Mouse (Mus musculus) spleen, adult 2 months (tissue): ENCODE measurements around the gene Ccnd1. TPM values are rescaled to one million over a fixed set of nuclear protein-coding genes. Genes with fewer than 3 reads are reported as not detected.

Experiments used
- DNase-seq, 2 experiments: peaks; one replicate each; pipeline versions ENCODE4 v3.0.0 to v3.0.0-alpha.2; 2012 to 2021; ENCODE audit warnings: low spot score in 2 of 2, low read depth in 1 of 2
- H3K27ac ChIP-seq: fragments of 200-500 bp; 2 replicates; pipeline ENCODE4 v1.5.1; 2012; ENCODE audit warnings: low read length, inconsistent platforms; ENCODE audit not compliant: insufficient read depth
- H3K27me3 ChIP-seq: fragments of 200-500 bp; 2 replicates; pipeline ENCODE4 v1.6.1; 2012; ENCODE audit warnings: mild to moderate bottlenecking, moderate library complexity, low read length, inconsistent platforms; ENCODE audit not compliant: control insufficient read depth, insufficient read depth
- H3K36me3 ChIP-seq: fragments of 200-500 bp; 2 replicates; pipeline ENCODE4 v1.6.1; 2012; ENCODE audit warnings: mild to moderate bottlenecking, low read length, inconsistent platforms; ENCODE audit not compliant: control insufficient read depth, insufficient read depth
- H3K4me1 ChIP-seq: fragments of 200-500 bp; 2 replicates; pipeline ENCODE4 v1.6.1; 2011; ENCODE audit warnings: inconsistent platforms; ENCODE audit not compliant: control insufficient read depth, insufficient read depth, insufficient read length
- H3K4me3 ChIP-seq: fragments of 200-500 bp; 2 replicates; pipeline ENCODE4 v1.5.1; 2011; ENCODE audit warnings: mild to moderate bottlenecking, inconsistent platforms; ENCODE audit not compliant: insufficient read depth, insufficient read length; ENCODE audit errors: extremely low read depth
- CTCF ChIP-seq: fragments of 200-500 bp; IDR thresholded peaks from 2 replicates; pipeline ENCODE4 v1.5.1; 2011; ENCODE audit warnings: mild to moderate bottlenecking, inconsistent platforms; ENCODE audit not compliant: insufficient read depth, insufficient read length, insufficient replicate concordance; ENCODE audit errors: extremely low read depth
- POLR2A ChIP-seq: fragments of 200-500 bp; IDR thresholded peaks from 2 replicates; pipeline ENCODE4 v1.6.1; 2011; ENCODE audit warnings: low read depth, low read length, inconsistent platforms
- WGBS: fragments of 180-500 bp; shearing (Covaris S2); methylation state at CpG from one replicate; pipeline ENCODE4 v1.1.7; 2018; 5-methylcytosine and 5-hydroxymethylcytosine counted together
- polyA plus RNA-seq: library from polyadenylated mRNA; depleted of rRNA; stranded (reverse); fragments of >200 nt; gene quantifications from 2 replicates; pipeline ENCODE4 v1.2.3, GENCODE M21; 2012

The Ccnd1 gene
- polyA plus RNA-seq, 1 experiment = 34.9 TPM

DNA sequence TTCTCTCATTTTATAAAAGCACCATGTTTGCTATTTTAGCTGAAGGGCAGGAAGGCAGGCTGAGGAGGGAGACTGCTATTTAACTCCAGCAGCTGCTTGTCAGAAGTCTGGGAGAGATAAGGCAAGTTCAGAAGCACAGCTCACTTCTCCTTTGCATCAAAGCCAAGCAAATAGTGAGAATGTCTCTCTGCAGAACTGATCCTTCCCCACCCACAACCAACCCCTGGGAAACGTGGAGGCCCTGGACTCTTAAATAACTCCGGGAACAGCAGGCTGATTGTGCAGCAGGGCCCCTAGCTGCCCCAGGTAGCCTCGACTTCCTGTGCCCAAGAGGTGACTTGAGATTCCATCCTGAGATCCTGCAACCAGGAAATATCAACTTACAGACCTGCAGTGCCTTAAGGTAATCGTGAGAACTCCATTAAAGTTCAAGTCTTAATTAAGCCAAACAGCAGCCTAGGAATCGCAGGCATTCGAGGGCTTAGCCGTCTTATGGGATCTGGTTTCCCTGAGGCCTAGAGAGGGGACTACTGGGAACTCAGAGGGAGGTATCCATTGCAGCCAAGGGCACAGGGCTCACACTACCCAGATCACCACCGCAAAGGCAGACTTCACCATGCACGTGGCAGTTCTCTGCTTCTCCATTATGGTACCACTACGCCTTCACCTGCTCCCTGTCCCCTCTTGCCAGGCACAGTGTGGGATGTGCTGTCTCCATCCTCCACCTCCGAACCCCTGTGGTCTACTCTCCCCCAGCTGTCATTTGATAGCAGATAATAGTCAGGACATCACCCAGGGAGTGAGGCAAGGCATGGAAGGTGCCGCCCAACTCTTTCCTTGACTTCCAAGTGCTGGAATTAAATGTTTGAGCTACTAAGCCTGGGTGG is 19.0 kb upstream of the Ccnd1 start:
- WGBS = 73% methylated on average over 12 of the region's 12 CpGs
- no peak for DNase-seq
- TF ChIP-seq POLR2A = no peak
- no peak for TF ChIP-seq CTCF
- Histone ChIP-seq H3K36me3 (no peaks in the 10 kb centered on the region), H3K27me3 (no peaks in the 10 kb centered on the region), H3K27ac (no peak overlapping the region), H3K4me1 (no peaks in the 10 kb centered on the region), H3K4me3 (no peak overlapping the region)

DNA sequence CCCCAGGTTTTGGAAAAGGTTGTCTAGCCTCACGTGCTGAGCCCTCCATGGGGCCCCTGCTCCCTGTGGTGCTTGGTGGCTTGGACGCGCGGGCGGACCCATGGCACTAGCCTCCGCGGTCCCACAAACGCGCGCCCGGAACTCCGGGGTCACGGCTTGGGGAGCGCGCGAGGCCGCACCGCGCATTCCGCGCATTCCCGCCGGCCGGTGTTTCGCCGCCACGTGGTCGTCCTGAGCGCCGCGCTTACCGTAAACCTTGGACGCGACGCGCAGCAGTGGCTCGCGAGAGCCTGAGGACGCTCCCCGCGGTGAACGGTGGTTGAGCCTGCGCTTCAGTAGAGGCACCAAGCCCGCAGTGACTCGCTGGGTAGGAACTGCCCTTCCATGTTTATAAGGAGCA is 3.5 kb upstream of the Ccnd1 start:
- no peak for TF ChIP-seq CTCF
- TF ChIP-seq POLR2A = no peak
- H3K36me3 ChIP-seq = no peaks in the 10 kb centered on the region
- 1% methylated on average over 45 of the region's 45 CpGs for WGBS
- H3K4me3 ChIP-seq = peak overlapping the region; percentile 38; the same call in 1 of the 2 replicates
- DNase-seq = peak in 1 of 2 experiments; percentile 39
- no peak overlapping the region for H3K27ac ChIP-seq
- peaks cover 16% of the 10 kb centered on the region for H3K4me1 ChIP-seq
- peaks cover 13% of the 10 kb centered on the region for H3K27me3 ChIP-seq

DNA sequence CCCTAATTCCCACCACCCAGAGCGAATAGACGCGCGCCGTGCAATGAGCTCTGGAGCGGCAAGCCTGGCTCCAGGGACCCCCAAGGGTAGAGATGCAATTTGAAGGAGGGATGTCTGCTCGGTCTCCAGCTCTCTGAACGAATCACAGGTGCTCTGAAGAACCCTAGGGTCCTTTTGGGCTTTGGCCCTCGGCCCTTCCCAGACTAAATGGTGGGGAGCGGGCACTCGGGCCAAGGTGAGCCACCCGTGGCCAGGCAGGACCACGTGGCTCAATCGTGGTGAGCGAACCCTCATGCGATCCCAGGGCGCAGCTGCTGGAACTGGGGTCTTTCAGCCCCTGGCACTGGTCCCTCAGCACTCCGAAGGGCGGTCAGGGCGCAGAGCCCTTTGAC is 3.0 kb upstream of the Ccnd1 start:
- H3K27me3 ChIP-seq = peaks cover 17% of the 10 kb centered on the region
- TF ChIP-seq POLR2A (no peak), CTCF (no peak)
- peaks cover 16% of the 10 kb centered on the region for H3K4me1 ChIP-seq
- H3K4me3 ChIP-seq = peak overlapping the region; percentile 38; the same call in 1 of the 2 replicates
- no peak for DNase-seq
- whole genome bisulfite sequencing = 7% methylated on average over 20 of the region's 20 CpGs
- no peaks in the 10 kb centered on the region for H3K36me3 ChIP-seq
- no peak overlapping the region for H3K27ac ChIP-seq

DNA sequence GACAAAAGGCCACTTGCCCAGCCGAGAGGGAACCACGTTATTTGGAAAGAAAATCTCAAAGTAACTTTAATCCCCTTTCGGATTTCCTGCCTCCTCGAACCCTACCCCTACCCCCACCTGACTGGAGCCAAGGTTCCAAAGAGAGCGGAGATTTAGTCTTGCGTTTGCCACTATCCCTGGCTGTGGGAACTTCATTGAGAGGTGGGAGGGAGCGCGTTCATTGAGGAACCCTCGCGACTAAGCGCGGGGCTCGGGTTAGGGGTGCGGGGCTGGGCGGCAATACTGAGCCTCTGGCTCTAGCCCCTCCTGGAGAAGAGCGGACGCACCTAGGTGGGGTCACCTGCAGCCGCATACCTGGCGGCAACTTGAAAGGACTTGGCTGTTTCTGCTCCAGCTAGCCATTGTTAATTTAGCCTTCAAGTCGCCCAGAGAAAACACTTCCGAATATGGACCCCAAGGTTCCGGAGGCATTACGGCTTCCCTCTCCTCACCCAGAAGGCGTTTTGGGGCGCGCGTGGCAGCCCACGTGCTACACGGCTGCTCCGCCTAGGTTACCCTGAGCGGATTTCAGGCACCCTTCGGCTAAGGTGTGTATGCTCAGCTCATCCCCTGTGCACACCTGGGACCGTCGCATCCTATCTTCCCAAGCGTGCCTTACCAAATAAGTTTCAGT is 2.5 kb upstream of the Ccnd1 start:
- Histone ChIP-seq H3K4me1 (peaks cover 16% of the 10 kb centered on the region), H3K4me3 (peak overlapping the region; percentile 27; the same call in 1 of the 2 replicates), H3K27ac (0 out of 2 replicates have a peak overlapping the region, but pooled peaks have one; percentile 6), H3K36me3 (no peaks in the 10 kb centered on the region), H3K27me3 (peaks cover 17% of the 10 kb centered on the region)
- no peak for DNase-seq
- WGBS = 1% methylated on average over 35 of the region's 35 CpGs
- no peak for TF ChIP-seq CTCF
- TF ChIP-seq POLR2A = no peak

DNA sequence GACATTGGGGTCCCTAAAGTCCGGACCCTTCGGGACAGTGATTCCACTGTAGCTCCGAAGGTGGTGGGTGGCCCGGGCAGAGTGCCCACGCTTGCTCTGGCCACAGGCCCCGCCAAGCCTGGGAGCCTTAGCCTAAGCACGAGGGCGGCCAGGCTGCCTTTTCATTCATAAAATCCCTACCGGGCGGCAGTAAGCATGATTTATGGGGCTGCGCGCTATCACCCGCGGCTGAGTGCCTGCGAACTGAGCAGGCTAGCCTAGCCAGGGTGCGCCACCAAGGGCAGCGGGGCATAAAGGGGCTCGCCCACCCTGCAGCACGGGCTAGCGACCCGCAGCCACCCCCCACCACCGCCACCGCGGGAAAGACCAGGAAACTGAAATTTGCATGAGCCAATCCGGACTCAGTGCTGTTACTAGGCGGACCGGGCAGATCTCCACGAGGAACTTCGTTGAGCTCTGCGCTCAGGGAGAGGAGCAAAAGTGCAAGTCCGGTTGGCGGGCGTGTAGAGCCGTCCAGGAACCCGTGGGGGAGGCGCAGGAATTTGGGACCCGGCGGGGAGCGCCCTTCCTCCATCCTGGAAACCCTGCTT is 1.6 kb upstream of the Ccnd1 start:
- under 1% methylated on average over 39 of the region's 39 CpGs for WGBS
- no peaks in the 10 kb centered on the region for H3K36me3 ChIP-seq
- TF ChIP-seq CTCF (no peak), POLR2A (no peak)
- peaks cover 16% of the 10 kb centered on the region for H3K4me1 ChIP-seq
- peak overlapping the region; percentile 61; the same call in 1 of the 2 replicates for H3K4me3 ChIP-seq
- peaks cover 17% of the 10 kb centered on the region for H3K27me3 ChIP-seq
- H3K27ac ChIP-seq = peak overlapping the region; percentile 61
- peak in 1 of 2 experiments; percentile 40 for DNase-seq

DNA sequence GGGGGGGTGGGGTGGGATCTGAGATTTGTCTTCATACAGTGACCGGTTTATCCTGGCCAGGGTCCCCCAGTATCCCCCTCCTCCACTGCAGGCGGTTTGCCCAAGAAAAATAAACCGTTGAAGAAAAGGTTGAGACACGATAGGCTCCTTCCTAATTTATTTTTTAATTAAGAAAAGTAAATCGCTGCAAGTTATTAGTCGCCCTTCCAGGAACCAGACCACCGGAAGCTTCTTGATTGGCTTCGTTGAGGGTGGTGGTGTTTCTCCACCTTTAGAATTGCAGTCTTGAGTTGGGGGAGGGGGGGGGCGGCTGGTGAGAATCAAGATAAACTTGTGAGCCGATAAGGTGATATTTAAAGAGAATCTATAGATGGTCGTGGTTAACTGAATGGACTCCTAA is 860 bp upstream of the Ccnd1 start:
- Histone ChIP-seq H3K4me1 (peaks cover 16% of the 10 kb centered on the region), H3K4me3 (no peak overlapping the region), H3K36me3 (no peaks in the 10 kb centered on the region), H3K27ac (no peak overlapping the region), H3K27me3 (peaks cover 17% of the 10 kb centered on the region)
- TF ChIP-seq POLR2A (no peak), CTCF (no peak)
- WGBS = 4% methylated on average over 11 of the region's 11 CpGs
- DNase-seq = no peak
